Mouse (Mus musculus) forebrain, embryonic 11.5 days (tissue): ENCODE results near the gene Raf1. TPM values are rescaled to one million over a fixed set of nuclear protein-coding genes. Genes with fewer than 3 reads are reported as not detected.

Source experiments
- ATAC-seq: fragments of 200-750 bp; cut with Nextera tagmentation; replicated peaks from 2 replicates; pipeline ENCODE4 v1.8.0; 2017; ENCODE audit warnings: moderate TSS enrichment; ENCODE audit not compliant: low FRiP score
- DNase-seq: peaks from one replicate; pipeline ENCODE4 v3.0.0-alpha.2; 2017; ENCODE audit warnings: low spot score
- H3K27ac ChIP-seq: fragments of 300-500 bp; sonication (generic); 2 replicates; pipeline ENCODE4 v1.5.1; 2014; ENCODE audit warnings: low read depth, low read length
- H3K27me3 ChIP-seq: fragments of 300-500 bp; sonication (generic); 2 replicates; pipeline ENCODE4 v1.6.1; 2014; ENCODE audit warnings: mild to moderate bottlenecking, low read length, mixed read lengths; ENCODE audit not compliant: control insufficient read depth, insufficient read depth
- H3K36me3 ChIP-seq: fragments of 300-500 bp; sonication (generic); 2 replicates; pipeline ENCODE4 v1.6.1; 2014; ENCODE audit warnings: mild to moderate bottlenecking, low read length, moderate library complexity, mixed read lengths; ENCODE audit not compliant: control insufficient read depth, insufficient read depth
- H3K4me1 ChIP-seq: fragments of 300-500 bp; sonication (generic); replicated peaks from 2 replicates; pipeline ENCODE4 v1.6.1; 2014; ENCODE audit warnings: low read length, mixed read lengths; ENCODE audit not compliant: control insufficient read depth, insufficient read depth
- H3K4me2 ChIP-seq: fragments of 300-500 bp; sonication (generic); 2 replicates; pipeline ENCODE4 v1.6.1; 2014; ENCODE audit warnings: low read depth, mild to moderate bottlenecking, low read length, moderate library complexity, mixed read lengths; ENCODE audit not compliant: severe bottlenecking
- H3K4me3 ChIP-seq: fragments of 300-500 bp; sonication (generic); 2 replicates; pipeline ENCODE4 v1.5.1; 2014; ENCODE audit warnings: low read depth, low read length
- H3K9ac ChIP-seq: fragments of 300-500 bp; sonication (generic); 2 replicates; pipeline ENCODE4 v1.6.1; 2014; ENCODE audit warnings: low read length
- H3K9me3 ChIP-seq: fragments of 300-500 bp; sonication (generic); 2 replicates; pipeline ENCODE4 v1.6.1; 2016; ENCODE audit warnings: low read length, mixed read lengths; ENCODE audit not compliant: control insufficient read depth
- WGBS: fragments of 180-500 bp; shearing (Covaris S2); extraction: QIAGEN DNeasy Blood & Tissue Kit; methylation state at CpG from one replicate; pipeline ENCODE4 v1.1.7; 2014; 5-methylcytosine and 5-hydroxymethylcytosine counted together
- polyA plus RNA-seq: library from polyadenylated mRNA; unstranded; fragments of >200 nt; fragmentation: Nextera tagmentation; extraction: Ambion mirVana; gene quantifications from 2 replicates; pipeline ENCODE4 v1.2.1, GENCODE M21; 2014

The Raf1 gene
- polyA plus RNA-seq, 1 experiment from 2014 or later: 153 TPM

- Histone ChIP-seq H3K9me3 (no peaks in the 10 kb centered on the region), H3K9ac (peak overlapping the region; percentile 100), H3K4me1 (peaks cover 5% of the 10 kb centered on the region), H3K27me3 (no peaks in the 10 kb centered on the region), H3K4me3 (peak overlapping the region; percentile 96), H3K27ac (peak overlapping the region; percentile 96), H3K4me2 (peak overlapping the region; percentile 81), H3K36me3 (no peaks in the 10 kb centered on the region)
- no peak for ATAC-seq
- 1% methylated on average over 13 of the region's 13 CpGs for WGBS
- peak; percentile 52 for DNase-seq
Observed at GRCm38 (mm10) chr6:115675166-115675507, 1.3 kb downstream of the Raf1 start.

- Histone ChIP-seq H3K9me3 (no peaks in the 10 kb centered on the region), H3K27ac (no peak overlapping the region), H3K27me3 (no peaks in the 10 kb centered on the region), H3K4me3 (peak overlapping the region; percentile 96), H3K4me2 (peak overlapping the region; percentile 81), H3K36me3 (no peaks in the 10 kb centered on the region), H3K4me1 (peaks cover 5% of the 10 kb centered on the region), H3K9ac (peak overlapping the region; percentile 100; the same call in 1 of the 2 replicates)
- 43% methylated on average over 2 of the region's 2 CpGs for WGBS
- ATAC-seq (no peak), DNase-seq (no peak)
Observed at GRCm38 (mm10) chr6:115674316-115674715, 2.1 kb downstream of the Raf1 start.

- no peaks in the 10 kb centered on the region for H3K36me3 ChIP-seq
- WGBS: 97% methylated on average over 1 of the region's 1 CpGs
- ATAC-seq: no peak
Observed at GRCm38 (mm10) chr6:115672700-115673099, 3.7 kb downstream of the Raf1 start.

GRCm38 (mm10) chr6:115666641-115667040 lies 9.8 kb downstream of the Raf1 start:
- ATAC-seq: no peak
- H3K4me2 ChIP-seq: no peak overlapping the region
- no peak overlapping the region for H3K4me3 ChIP-seq
- no peak overlapping the region for H3K9ac ChIP-seq
- WGBS: 90% methylated on average over 4 of the region's 4 CpGs
- H3K27me3 ChIP-seq: no peaks in the 10 kb centered on the region
- no peak for DNase-seq
- H3K36me3 ChIP-seq: no peaks in the 10 kb centered on the region; the same call in 1 of the 2 replicates
- no peaks in the 10 kb centered on the region for H3K4me1 ChIP-seq
- H3K27ac ChIP-seq: no peak overlapping the region
- H3K9me3 ChIP-seq: no peaks in the 10 kb centered on the region

More at GRCm38 (mm10) chr6:115672700-115673099, 3.7 kb downstream of the Raf1 start:
- H3K9me3 ChIP-seq: no peaks in the 10 kb centered on the region
- no peak overlapping the region for H3K27ac ChIP-seq
- no peak overlapping the region for H3K4me2 ChIP-seq
- no peak for DNase-seq
- peaks cover 5% of the 10 kb centered on the region for H3K4me1 ChIP-seq
- H3K4me3 ChIP-seq: no peak overlapping the region
- H3K9ac ChIP-seq: no peak overlapping the region
- no peaks in the 10 kb centered on the region for H3K27me3 ChIP-seq

- ATAC-seq: no peak
- 93% methylated on average over 3 of the region's 3 CpGs for WGBS
Observed at GRCm38 (mm10) chr6:115664268-115664667, 12.2 kb downstream of the Raf1 start.

GRCm38 (mm10) chr6:115658802-115659201 lies 17.6 kb downstream of the Raf1 start:
- ATAC-seq (no peak), DNase-seq (no peak)
- Histone ChIP-seq H3K4me1 (no peaks in the 10 kb centered on the region; the same call in 1 of the 2 replicates), H3K9ac (no peak overlapping the region), H3K36me3 (no peaks in the 10 kb centered on the region; the same call in 1 of the 2 replicates), H3K4me2 (no peak overlapping the region), H3K4me3 (no peak overlapping the region), H3K27ac (no peak overlapping the region), H3K9me3 (no peaks in the 10 kb centered on the region), H3K27me3 (no peaks in the 10 kb centered on the region)

More at GRCm38 (mm10) chr6:115664268-115664667, 12.2 kb downstream of the Raf1 start:
- Histone ChIP-seq H3K9me3 (no peaks in the 10 kb centered on the region), H3K36me3 (no peaks in the 10 kb centered on the region; the same call in 1 of the 2 replicates), H3K4me2 (no peak overlapping the region), H3K9ac (no peak overlapping the region), H3K27me3 (no peaks in the 10 kb centered on the region), H3K4me1 (no peaks in the 10 kb centered on the region; the same call in 1 of the 2 replicates), H3K27ac (no peak overlapping the region), H3K4me3 (no peak overlapping the region)
- DNase-seq: no peak

- DNase-seq: no peak
- no peak overlapping the region for H3K4me3 ChIP-seq
- no peaks in the 10 kb centered on the region for H3K4me1 ChIP-seq
- no peaks in the 10 kb centered on the region for H3K27me3 ChIP-seq
- H3K9ac ChIP-seq: no peak overlapping the region
- H3K9me3 ChIP-seq: no peaks in the 10 kb centered on the region
- no peak for ATAC-seq
- H3K27ac ChIP-seq: no peak overlapping the region
- H3K4me2 ChIP-seq: no peak overlapping the region
- whole genome bisulfite sequencing: 83% methylated on average over 1 of the region's 2 CpGs
- H3K36me3 ChIP-seq: no peaks in the 10 kb centered on the region
Observed at GRCm38 (mm10) chr6:115653939-115654338, 22.5 kb downstream of the Raf1 start.

GRCm38 (mm10) chr6:115651719-115652118 lies 24.7 kb downstream of the Raf1 start:
- H3K9me3 ChIP-seq: no peaks in the 10 kb centered on the region
- H3K4me1 ChIP-seq: no peaks in the 10 kb centered on the region
- no peak overlapping the region for H3K4me3 ChIP-seq
- H3K27me3 ChIP-seq: no peaks in the 10 kb centered on the region
- DNase-seq (no peak), ATAC-seq (no peak)
- H3K9ac ChIP-seq: no peak overlapping the region
- no peak overlapping the region for H3K27ac ChIP-seq
- H3K4me2 ChIP-seq: no peak overlapping the region
- H3K36me3 ChIP-seq: no peaks in the 10 kb centered on the region
